Mouse (Mus musculus) adrenal gland, adult 8-10 months (tissue): ENCODE results near the gene Tmem184b. TPM values are rescaled to one million over a fixed set of nuclear protein-coding genes. Genes with fewer than 3 reads are reported as not detected.

Experiments
- DNase-seq: peaks from one replicate; pipeline ENCODE4 v3.0.0; 2022
- total RNA-seq, 4 experiments: library from RNA; stranded (reverse); gene quantifications; 2 replicates each; pipeline ENCODE4 v1.2.4; 2022

Gene Tmem184b
- total RNA-seq, 4 experiments from 2014 or later = 39.1 to 76.8 (median 65.3) TPM

DNA sequence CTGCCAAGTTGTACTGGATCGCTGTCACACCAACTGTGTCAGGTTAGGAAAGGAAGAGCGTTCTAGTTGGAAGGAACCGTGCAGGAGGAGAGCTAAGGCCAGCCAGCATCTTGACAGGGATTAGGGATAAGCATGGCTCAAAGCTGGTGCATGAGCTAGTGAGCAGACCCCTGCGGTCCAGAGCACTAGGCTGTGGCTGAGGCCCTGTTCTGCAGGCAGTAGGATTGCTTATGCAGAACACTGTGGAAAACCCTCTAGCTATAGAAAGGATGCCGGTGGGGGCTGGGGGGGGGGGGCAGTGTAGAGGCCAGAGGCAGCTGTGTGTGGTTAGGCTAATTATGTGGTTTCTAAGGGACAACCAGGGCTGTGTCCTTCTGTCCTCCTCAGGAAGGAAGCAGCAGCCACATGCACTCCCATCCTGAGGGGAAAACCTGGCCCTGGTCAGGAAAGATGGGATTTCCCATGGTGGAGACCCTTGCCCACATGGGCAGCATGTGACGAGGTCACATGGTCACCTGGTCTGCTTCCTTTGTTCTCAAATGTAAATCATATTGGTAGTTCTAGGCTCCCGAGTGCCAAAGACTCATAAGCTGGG lies 68.2 kb downstream of the Tmem184b start:
- DNase-seq = no peak

DNA sequence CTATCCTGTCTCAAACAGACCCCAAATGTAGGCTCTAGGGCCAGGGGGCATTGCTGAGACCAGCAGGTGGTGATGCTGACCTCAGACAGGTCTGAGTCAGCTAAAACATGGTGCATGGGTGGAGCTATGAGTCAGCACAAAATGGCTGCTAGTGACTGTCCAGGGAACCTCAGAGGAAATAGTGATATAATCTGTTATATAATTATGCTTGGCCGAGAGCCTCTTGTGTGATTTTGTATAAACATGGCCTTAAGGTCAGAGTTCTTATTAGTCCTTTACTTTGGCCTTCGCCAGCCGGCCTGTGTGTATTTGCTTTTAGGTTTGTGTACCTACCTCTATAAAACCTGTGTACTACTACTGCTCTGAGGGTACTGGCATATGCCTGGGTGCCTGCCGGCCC lies 70.0 kb downstream of the Tmem184b start:
- no peak for DNase-seq

DNA sequence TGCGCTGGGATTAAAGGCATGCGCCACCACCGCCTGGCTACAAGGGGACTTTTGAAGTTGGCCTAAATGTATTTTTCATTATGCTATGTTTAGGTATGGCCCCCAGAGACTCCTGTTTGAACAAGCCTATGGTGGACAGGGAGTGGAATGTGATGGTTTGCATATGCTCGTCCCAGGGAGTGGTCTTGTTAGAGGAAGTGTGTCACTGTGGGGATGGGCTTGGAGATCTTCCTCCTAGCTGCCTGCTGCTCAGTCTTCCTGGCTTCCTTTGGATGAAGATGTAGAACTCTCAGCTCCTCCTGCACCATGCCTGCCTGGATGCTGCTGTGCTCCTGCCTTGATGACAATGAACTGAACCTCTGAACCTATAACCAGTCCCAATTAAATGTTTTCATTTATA lies 72.8 kb downstream of the Tmem184b start:
- no peak for DNase-seq

DNA sequence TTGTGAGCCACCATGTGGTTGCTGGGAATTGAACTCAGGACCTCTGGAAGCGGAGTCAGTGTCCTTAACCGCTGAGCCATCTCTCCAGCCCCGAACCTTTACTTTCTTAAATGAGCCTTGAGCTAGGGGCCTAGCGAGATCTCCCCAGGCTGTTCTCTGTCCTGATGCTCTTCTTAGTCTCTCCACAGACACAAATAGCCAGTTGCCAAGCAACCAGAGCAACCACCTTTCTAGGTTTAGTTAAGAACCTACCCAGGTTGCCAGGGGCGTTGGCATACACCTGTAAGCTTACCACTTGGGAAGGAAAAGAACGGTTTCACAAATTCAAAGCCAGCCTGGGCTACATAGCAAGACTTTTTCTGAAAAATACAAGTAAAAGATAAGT lies 73.4 kb downstream of the Tmem184b start:
- no peak for DNase-seq

DNA sequence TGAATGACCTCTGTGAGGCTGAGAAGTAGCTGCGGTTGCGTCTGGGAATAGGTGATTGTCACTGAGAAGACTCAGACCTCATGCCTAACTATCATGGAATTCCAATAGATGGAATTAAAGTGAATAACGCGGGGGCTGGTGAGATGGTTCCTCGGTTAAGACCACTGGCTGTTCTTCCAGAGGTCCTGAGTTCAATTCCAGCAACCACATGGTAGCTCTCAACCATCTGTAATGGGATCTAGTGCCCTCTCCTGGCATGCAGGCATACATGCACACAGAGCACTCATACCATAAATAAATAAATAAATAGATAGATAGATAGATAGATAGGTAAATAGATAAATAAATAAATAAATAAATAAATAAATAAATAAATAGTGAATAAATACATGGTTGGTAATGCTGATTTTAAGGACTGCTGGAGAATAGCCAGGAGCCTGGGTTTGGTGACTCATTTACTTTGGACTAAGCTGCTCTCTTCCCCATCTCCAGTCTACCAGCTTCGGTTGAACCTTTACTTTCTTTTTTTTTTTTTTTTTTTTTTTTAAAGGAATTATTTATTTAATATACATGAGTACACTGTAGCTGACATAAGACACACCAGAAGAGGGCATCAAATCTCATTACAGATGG lies 73.9 kb downstream of the Tmem184b start:
- no peak for DNase-seq

DNA sequence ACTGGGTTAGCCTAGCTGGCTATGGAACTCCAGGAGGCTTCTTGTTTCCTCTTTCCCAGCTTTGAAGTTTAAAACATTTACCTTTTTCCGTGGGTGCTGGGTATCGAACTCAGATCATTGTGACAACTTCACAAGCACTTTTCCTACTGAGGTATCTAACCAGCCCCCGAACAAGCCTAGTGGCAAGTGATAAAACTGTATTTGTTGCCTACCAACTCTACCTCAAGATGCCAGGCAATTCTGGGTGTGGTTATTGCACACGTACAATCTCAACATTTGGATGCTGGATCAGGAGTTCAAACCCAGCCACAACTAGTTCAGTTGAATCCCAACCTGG lies 74.5 kb downstream of the Tmem184b start:
- no peak for DNase-seq

DNA sequence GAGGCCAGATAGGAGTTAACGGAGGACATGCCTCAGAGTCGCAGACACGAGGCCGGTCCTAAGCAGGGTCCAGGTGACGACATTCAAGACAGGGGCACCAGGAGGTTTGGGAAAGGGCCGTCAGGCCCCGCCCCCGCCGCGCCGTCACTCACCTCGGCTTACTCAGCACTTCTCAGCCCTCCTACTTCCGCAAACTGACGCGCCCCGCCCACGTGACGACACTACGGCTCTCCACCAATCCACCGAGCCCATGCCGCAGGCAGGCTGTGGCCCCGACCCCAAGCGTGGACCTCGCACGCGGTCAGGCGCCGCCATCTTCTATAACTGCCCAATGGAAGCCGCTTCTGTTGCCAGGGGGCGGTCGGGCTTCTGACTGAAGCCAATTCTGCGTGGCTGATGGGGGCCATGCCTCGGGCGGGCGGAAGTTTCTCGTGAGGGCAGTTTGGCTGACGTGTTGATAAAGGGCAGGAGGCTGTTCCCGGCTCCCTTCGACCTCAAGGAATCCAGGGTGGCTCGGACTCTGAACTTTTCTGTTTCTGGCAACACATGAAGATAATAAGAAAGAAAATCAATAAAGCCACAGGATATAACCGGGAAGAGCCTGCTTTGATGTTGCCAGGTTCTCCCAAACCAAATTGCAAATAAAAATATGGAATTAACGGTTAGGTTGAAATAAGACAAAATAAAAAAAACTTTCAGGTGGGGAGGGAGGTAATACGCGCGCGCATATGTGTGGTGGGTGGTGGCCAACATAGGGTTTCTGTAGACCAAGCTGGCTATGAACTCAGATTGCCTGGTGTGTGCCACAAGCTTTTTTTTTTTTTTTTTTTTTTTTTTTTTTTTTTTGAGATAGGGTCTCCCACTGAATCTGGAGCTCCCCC lies 75.1 kb downstream of the Tmem184b start, which contains the start of gene Pla2g6:
TSS of gene Pla2g6 (minus strand) at position 333 of the 881 bp plus-strand sequence.
- peak; percentile 100 for DNase-seq

DNA sequence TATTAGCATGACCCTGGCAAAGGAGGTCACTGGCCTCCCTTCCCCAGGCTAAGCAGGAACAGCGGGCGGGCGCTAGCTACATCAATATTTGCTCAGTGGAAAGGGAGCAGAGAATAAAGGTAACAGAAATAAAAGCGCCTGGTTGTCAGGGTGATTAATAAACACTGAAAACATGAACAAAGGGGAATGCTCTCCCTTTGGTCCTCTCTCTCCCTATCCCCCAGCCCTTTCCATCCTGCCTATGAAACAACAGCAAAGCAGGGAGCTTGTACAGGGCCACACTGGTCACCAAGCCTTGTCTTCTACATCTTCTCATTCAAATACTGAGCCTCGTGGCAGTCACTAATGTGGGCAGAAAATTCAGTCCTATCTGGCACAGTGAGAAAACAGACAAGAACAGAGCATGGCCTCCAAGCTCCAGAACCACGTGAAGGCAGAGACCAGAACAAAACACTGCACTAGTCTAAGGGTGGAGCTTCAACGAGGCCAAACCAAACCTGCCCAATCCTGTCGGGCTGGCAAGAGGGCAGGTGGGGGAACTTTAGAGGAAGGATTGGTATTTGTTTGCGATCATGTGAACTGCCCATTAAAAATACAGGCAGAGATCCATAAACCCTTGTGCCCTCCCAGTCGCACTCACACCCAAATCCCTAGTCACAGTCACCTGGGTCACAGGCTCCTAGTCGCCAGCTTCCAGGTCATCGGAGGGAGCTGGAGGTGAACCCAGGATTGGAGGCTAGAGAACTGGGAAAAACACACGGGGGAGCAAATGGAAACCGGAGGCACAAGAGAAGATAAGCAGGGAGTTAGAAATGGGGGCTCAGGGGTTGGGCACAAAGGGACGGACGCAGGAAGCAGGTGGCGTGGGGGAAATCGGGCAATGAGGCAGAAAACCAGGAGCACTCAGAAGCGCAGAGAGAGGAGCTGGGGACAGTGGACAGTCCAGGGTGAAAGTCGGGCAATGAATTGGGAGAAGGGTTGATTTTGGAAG lies 76.1 kb downstream of the Tmem184b start:
- DNase-seq = no peak

DNA sequence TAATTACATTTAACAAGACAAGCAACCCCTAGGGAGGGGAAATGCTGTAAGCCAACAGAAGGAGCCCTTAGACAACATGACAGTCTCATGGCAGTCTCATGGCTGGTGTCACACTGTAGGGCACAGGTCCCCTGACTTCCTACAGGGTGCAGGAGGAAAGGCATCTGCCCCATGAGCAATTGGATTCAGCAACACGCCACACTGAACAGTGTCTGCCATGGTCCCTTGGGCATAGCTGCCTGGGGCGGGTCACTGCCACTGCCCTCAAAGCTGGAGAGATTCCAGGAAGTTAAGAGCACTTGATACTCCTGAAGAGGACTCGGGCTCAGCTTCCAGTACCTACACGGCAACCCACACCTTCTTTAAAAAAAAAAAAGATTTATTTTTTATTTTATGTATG lies 77.1 kb downstream of the Tmem184b start:
- no peak for DNase-seq

DNA sequence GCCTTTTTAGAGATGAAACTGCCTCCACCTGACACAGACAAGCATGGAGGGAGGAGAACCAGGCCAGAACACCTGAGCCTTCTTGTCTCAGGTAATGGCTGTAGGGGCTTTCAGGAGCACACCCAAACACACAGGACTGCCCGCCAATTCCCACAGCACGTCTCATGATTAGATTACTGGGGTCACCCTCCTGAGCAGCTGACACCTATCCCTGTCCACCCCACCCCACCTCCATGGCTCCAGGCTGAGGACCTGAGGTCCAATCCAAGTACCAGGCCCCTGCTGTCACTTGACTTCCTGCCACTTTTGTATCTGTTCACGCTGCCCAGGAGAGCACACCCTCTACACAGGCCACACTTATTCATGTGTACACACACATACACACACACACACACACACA lies 77.6 kb downstream of the Tmem184b start:
- no peak for DNase-seq

DNA sequence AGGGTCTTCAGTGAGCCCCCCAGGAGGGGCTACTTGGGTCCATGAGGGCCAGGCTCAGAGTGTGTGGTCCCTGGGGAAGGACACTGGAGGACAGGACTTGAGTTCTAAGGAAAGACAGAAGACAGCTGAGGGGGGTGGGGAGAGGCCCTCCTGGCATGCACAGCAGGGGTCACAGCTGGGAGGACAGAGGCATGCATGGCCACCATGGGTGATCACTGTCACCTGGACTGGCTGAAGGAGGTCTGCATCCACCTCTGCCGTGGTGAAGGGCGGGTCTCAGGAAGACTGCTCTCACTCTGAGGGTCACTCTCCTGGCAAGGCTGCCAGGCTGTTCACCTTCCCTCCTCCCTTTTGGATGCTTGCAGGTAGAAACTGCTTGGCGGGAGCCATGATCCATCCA lies 79.0 kb downstream of the Tmem184b start:
- no peak for DNase-seq

DNA sequence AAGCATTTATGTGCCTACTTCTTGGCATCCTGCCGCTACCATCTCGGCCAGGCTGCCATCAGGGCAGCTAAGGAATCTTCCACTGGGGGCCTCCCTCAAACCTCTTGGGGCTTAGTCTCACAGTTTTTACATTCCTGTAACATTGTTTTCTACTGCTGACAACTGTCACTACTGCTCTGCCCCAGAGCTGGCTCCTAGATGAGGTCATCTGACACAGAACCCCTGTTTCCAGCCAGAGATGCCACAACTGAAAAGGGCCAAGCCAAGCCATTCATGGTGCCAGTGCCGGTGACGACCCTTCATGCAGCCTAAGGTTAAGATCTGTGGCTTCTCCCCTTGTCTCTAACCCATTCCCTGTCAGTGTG lies 79.6 kb downstream of the Tmem184b start:
- no peak for DNase-seq

DNA sequence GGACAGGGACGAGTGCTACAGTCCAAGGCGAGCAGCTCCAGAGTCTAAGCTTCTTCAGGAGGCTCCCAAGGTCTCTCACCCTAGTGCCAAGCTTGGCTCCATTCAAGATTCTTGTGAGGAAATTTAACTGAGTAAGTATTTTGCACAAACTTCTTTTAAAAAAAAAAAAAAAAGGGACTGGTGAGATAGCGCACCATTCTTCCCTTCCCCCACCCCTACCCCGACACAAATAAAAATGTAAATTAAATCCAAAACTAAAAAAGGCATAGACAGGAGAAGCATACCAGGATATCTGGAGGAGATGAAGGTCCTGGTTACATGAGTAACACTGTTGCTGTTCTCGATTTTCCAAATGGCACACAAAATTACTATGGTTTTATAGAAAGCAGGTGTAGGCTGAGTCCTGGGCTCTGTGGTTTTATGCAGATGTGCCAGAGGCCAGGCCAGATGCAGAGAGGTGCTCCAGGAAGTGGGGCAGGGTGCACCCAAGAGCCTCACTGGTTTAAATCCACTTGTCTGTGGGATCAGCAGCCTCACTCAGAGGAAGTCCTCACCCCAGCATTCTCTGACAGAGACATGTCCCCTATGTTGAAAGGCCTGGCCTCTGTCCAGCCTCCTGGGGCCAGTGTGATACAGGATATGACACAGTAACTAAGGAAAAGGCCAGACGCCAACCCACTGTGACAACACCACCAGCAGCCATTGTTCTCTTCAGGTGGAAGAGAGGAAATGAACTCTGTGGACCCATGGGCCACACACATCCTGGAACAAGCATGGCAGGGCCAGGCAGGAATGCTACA lies 80.2 kb downstream of the Tmem184b start:
- peak; percentile 80 for DNase-seq

DNA sequence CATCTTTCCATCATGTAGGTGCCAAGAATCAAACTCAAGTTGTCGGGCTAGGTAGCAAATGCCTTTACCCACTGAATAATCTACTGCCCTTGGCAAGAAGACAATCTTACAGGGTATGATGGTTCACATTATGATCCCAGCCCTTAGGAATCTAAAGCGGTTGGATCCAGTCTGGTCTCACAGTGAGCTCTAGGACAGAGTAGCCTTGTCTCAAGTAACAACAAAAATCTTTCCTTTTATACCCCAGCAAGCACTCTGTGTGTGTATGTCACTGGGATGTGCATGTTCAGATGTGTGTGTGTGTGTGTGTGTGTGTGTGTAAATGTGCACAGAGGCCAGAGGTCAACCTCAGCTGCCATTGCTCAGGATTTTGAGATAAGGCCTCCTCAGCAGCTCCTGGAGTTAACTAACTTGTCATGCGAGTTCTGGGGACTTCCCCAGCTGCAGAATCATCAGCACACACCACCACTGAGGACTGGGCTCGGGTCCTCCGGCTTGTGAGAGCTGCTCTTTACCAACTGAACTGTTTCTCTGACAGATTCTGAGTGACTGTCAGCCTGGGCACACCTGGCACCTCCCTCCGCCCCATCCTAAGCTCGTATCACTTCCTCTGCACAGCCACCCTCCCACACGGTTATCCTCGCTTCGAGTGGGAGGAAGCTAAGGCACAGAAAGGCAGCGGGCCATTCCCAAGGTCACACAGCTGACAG lies 80.9 kb downstream of the Tmem184b start:
- no peak for DNase-seq

DNA sequence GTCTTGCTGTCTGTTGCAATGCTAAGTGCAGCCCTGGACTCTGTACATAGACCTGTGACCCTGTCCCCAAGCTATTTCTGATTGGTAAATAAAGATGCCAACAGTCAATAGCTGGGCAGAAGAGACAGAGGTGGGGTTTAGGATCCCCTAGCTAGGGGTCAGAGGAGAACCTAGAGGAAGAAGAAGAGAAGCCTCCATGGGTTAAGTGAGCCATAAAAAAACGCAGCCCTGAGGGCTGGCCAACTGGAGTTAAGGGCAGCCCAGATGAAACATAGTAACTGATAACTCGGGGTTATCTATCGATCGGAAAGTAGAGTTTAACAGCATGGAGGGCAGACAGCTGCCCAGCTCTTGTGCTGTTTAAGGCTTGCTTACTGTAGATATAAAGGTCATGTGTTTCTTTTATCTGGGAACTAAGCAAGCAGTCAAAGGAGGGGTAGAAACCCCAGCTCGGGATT lies 81.6 kb downstream of the Tmem184b start:
- DNase-seq = no peak

DNA sequence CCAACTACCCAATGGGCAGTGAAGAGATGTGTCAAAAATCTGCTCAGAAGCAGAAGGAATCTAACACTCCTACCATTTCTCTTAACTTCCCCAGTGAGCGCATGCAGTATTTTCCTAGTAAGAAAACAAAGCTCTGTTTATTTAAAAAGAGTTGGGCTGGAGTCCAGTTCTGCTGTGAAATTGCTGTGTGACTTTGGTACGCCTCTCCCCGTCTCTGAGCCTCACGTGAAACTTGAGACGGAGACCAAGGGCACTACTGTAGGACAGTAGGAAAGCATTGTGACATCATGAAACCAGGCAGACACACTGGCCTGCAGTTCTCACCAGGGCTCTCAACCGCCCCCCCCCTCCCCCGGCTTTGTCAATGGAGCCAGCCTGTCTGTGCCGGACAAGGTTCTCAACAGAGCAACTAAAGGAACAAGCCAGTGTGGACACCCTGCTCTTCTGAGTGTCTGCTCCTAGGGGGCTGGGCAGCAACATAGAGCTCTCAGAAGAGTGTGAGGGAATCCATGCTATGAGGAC lies 89.5 kb downstream of the Tmem184b start:
- DNase-seq = no peak
